Comparison of ENCODE assay signal across 13 mouse cellular contexts in the genomic region with DNA sequence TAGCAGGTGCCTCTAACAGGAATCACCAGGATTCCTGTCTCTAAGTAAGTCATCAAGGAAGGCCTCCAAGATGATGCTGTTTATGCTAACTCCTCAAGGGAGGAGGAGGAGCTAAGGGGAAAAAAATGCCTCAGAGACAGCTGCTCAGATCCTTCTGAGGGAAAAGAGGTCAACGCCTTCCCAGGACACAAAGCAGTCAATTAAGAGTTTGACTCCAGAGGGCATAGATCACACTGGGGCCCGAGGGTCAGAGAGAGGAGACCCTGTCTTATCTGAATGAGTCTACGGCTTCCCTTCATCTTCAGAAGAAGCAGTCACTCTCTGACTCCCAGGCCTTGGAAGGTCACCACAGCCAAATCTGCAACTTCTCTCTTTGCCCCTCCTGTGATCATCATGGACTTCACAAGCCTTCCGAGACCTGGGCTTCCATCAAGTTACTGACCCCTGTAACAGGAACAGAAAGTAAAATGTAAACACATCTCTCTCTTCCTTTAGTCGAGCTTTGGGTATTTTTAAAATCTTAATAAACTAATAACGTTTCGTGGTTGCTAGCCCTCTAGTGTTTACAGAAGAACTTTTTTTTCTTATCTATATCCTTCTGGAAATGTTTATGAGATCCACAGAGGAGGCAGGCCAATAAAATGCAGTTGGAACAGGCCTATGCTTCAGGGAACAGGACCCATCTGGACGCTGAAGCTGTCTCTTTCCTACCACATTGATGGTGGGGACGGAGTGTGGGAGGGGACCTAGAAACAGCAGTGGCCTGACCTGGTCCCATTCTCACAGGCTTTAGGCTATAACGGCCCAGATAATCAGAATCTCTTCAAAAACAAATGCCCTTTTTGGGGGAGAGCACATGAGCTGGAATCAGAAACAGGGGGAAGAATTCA.
DNase-seq lines count a peak whose midpoint lies in the region; ATAC-seq lines count a peak whose summit lies in the region.
"Had no signal": no experiment of that assay in that cellular context is flagged by ENCODE, and none has a peak within 500 bp of the region (broad histone marks: within the 10 kb centered on the region; RNA-seq: fewer than 3 reads in every experiment).

No protein-coding gene starts in this region.

- WGBS in heart, embryonic 11.5 days (ENCODE audit: insufficient replicate concordance) = 33% methylated on average over 10 of the region's 10 CpGs
- 27% methylated on average over 10 of the region's 10 CpGs for WGBS in lung, embryonic 16.5 days

- H3K4me1 ChIP-seq in heart, embryonic 11.5 days (ENCODE audit: control insufficient read depth, insufficient read depth, low read length) = no peaks in the 10 kb centered on the region
- peaks cover 24% of the 10 kb centered on the region for H3K4me1 ChIP-seq in lung, embryonic 16.5 days (replicated peaks; ENCODE audit: control insufficient read depth, insufficient read depth, low read length)
- H3K4me1 ChIP-seq: midbrain, embryonic 12.5 days had no signal

- 0 out of 2 replicates have a peak, but pooled peaks have one; percentile 26 for ATAC-seq in heart, embryonic 11.5 days (replicated peaks; ENCODE audit: insufficient number of reproducible peaks, low FRiP score, low TSS enrichment)
- peak; percentile 96 for ATAC-seq in lung, embryonic 16.5 days (ENCODE audit: low read depth)

- H3K27ac ChIP-seq in heart, embryonic 11.5 days (ENCODE audit: low read depth, low read length) = no peak overlapping the region
- H3K27ac ChIP-seq in lung, embryonic 16.5 days (ENCODE audit: low read length) = peak overlapping the region; percentile 96
- H3K27ac ChIP-seq: hindbrain, embryonic 13.5 days; limb, embryonic 13.5 days; midbrain, embryonic 12.5 days had no signal

- H3K9me3 ChIP-seq in heart, embryonic 11.5 days (replicated peaks; ENCODE audit: control insufficient read depth, low read length) = no peaks in the 10 kb centered on the region
- no peaks in the 10 kb centered on the region for H3K9me3 ChIP-seq in lung, embryonic 16.5 days (ENCODE audit: control insufficient read depth, low read length)
- H3K9me3 ChIP-seq: hindbrain, embryonic 13.5 days; limb, embryonic 13.5 days; midbrain, embryonic 12.5 days had no signal

- DNase-seq in heart, postnatal 25 days (ENCODE audit: low spot score) = no peak
- no peak for DNase-seq in lung, postnatal 25 days (ENCODE audit: low spot score)
- peak; percentile 51 for DNase-seq in kidney, postnatal 14 days
- DNase-seq in yolk sac, embryonic 10.5 days (ENCODE audit: low spot score) = peak; percentile 64
- no peak for DNase-seq in adrenal gland, adult 2 months
- DNase-seq in adrenal gland, postnatal 14 days = no peak
- DNase-seq: cerebellum, adult 9-11 months; thymus, postnatal 25 days had no signal

- H3K4me2 ChIP-seq in heart, embryonic 11.5 days = no peak overlapping the region
- no peak overlapping the region for H3K4me2 ChIP-seq in lung, embryonic 16.5 days (ENCODE audit: low read depth, low read length)
- H3K4me2 ChIP-seq: hindbrain, embryonic 13.5 days; limb, embryonic 13.5 days; midbrain, embryonic 12.5 days had no signal

- H3K9ac ChIP-seq in heart, embryonic 11.5 days (ENCODE audit: low read depth, low read length) = no peak overlapping the region
- H3K9ac ChIP-seq in lung, embryonic 16.5 days (ENCODE audit: low read length) = no peak overlapping the region
- H3K9ac ChIP-seq: hindbrain, embryonic 13.5 days; limb, embryonic 13.5 days; midbrain, embryonic 12.5 days had no signal

- no peaks in the 10 kb centered on the region for H3K36me3 ChIP-seq in heart, embryonic 11.5 days (ENCODE audit: control insufficient read depth, insufficient read depth, low read length)
- H3K36me3 ChIP-seq in lung, embryonic 16.5 days (ENCODE audit: control insufficient read depth, insufficient read depth, low read length) = no peaks in the 10 kb centered on the region
- H3K36me3 ChIP-seq: midbrain, embryonic 12.5 days had no signal

- H3K27me3 ChIP-seq in heart, embryonic 11.5 days (ENCODE audit: control insufficient read depth, insufficient read depth, low read length) = no peaks in the 10 kb centered on the region
- H3K27me3 ChIP-seq in lung, embryonic 16.5 days (ENCODE audit: control insufficient read depth, insufficient read depth, low read depth, low read length) = no peaks in the 10 kb centered on the region
- H3K27me3 ChIP-seq: hindbrain, embryonic 13.5 days; limb, embryonic 13.5 days; midbrain, embryonic 12.5 days had no signal

- no peak overlapping the region for H3K4me3 ChIP-seq in heart, embryonic 11.5 days (ENCODE audit: low read depth, low read length)
- H3K4me3 ChIP-seq in lung, embryonic 16.5 days (ENCODE audit: low read length) = no peak overlapping the region
- H3K4me3 ChIP-seq: hindbrain, embryonic 13.5 days; limb, embryonic 13.5 days; midbrain, embryonic 12.5 days had no signal

- intact Hi-C loops in heart, postnatal 25 days (cut with DNase I) = no loop called here

Comparison
In these comparisons a context has a peak if more than half of its experiments do, and no peak if none do; other contexts are left out.
1. DNase-seq: peak in kidney, postnatal 14 days (single experiment) and yolk sac, embryonic 10.5 days (single experiment); none in heart, postnatal 25 days (single experiment), lung, postnatal 25 days (single experiment), adrenal gland, adult 2 months (single experiment) and adrenal gland, postnatal 14 days (single experiment).